In the genomic region with DNA sequence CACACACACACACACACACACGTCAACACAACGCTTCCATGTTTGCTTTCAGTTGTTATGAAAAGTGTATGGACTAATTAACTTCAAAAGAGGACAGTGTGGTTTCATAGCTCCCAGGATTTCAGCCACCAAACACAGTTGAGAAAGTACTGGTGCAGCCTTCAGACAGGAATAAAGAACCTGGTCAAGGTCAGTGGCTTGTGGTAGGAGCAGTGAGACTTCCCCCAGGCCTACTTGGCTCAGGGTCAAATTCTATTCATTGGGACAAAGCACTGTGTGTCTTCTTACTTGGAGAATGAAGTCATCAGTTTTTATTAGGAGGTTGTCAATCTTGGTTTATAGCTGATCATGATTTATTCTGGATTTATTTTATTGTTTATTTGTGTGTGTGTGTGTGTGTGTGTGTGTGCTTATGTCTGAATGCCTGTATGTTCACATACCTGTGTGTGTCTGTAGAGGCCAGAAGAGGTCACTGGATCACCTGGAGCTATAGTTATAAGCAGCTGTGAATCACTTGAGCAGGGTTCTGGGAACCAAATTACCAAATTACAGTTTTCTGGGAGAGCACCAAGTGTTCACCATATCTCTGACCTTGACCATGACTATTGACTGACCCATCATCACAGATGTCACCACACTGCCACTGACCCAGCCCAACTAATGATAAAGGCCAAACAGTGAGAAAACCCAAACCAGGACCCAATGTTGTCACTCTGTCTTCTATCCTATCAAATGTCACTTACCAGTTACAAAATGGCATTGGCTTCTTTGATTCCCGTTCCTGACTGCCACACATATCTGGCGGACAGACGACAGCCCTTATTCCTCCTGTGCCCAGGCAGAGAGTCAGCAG, we compare ENCODE assay signal across 24 mouse cellular contexts. TPM values are rescaled to one million over a fixed set of nuclear protein-coding genes. Genes with fewer than 3 reads are reported as not detected.
DNase-seq lines count a peak whose midpoint lies in the region; ATAC-seq and TF ChIP-seq lines count a peak whose summit lies in the region.
"Had no signal": no experiment of that assay in that cellular context is flagged by ENCODE, and none has a peak within 500 bp of the region (broad histone marks: within the 10 kb centered on the region; RNA-seq: fewer than 3 reads in every experiment).

No protein-coding gene starts in this region.

- 67% methylated on average over 5 of the region's 5 CpGs for whole genome bisulfite sequencing in kidney, postnatal 0 days
- WGBS in hindbrain, embryonic 12.5 days = 89% methylated on average over 5 of the region's 5 CpGs

- no peak overlapping the region for H3K9ac ChIP-seq in kidney, postnatal 0 days (ENCODE audit: low read depth, low read length)
- no peak overlapping the region for H3K9ac ChIP-seq in hindbrain, embryonic 12.5 days
- H3K9ac ChIP-seq: forebrain, postnatal 0 days; hindbrain, embryonic 14.5 days; intestine, embryonic 15.5 days; limb, embryonic 15.5 days; lung, embryonic 15.5 days had no signal

- no peaks in the 10 kb centered on the region for H3K36me3 ChIP-seq in kidney, postnatal 0 days (ENCODE audit: insufficient read depth, low read length)
- H3K36me3 ChIP-seq in hindbrain, embryonic 12.5 days = no peaks in the 10 kb centered on the region
- H3K36me3 ChIP-seq: intestine, embryonic 15.5 days; limb, embryonic 15.5 days; lung, embryonic 15.5 days had no signal

- ATAC-seq in kidney, postnatal 0 days (replicated peaks; ENCODE audit: low FRiP score, low read depth) = 0 out of 2 replicates have a peak, but pooled peaks have one; percentile 21
- peak; percentile 57 for ATAC-seq in megakaryocyte, adult 5-6 weeks (ENCODE audit: poor library complexity, severe bottlenecking)
- no peak for ATAC-seq in hindbrain, embryonic 12.5 days (ENCODE audit: low FRiP score)
- ATAC-seq: intestine, embryonic 15.5 days had no signal

- no peak for TF ChIP-seq CTCF in kidney, postnatal 0 days (IDR thresholded peaks at IDR 0.05; ENCODE audit: low read depth)

- H3K27ac ChIP-seq in kidney, postnatal 0 days = no peak overlapping the region
- no peak overlapping the region for H3K27ac ChIP-seq in hindbrain, embryonic 12.5 days
- H3K27ac ChIP-seq: gastrocnemius, adult 2 months; hindbrain, embryonic 14.5 days; intestine, embryonic 15.5 days; limb, embryonic 15.5 days; lung, embryonic 15.5 days had no signal

- H3K4me2 ChIP-seq in kidney, postnatal 0 days (ENCODE audit: low read length) = no peak overlapping the region
- H3K4me2 ChIP-seq in hindbrain, embryonic 12.5 days (replicated peaks) = no peak overlapping the region
- H3K4me2 ChIP-seq: hindbrain, embryonic 14.5 days; intestine, embryonic 15.5 days; limb, embryonic 15.5 days; lung, embryonic 15.5 days had no signal

- H3K4me1 ChIP-seq in kidney, postnatal 0 days (replicated peaks; ENCODE audit: insufficient read depth, low read length) = no peaks in the 10 kb centered on the region
- H3K4me1 ChIP-seq in hindbrain, embryonic 12.5 days = no peaks in the 10 kb centered on the region
- H3K4me1 ChIP-seq: intestine, embryonic 15.5 days; limb, embryonic 15.5 days; lung, embryonic 15.5 days had no signal

- no peaks in the 10 kb centered on the region for H3K9me3 ChIP-seq in kidney, postnatal 0 days (replicated peaks; ENCODE audit: low read length)
- H3K9me3 ChIP-seq in hindbrain, embryonic 12.5 days (replicated peaks) = no peaks in the 10 kb centered on the region
- H3K9me3 ChIP-seq: intestine, embryonic 15.5 days; limb, embryonic 15.5 days; lung, embryonic 15.5 days had no signal

- no peak overlapping the region for H3K4me3 ChIP-seq in kidney, postnatal 0 days (replicated peaks; ENCODE audit: low read depth, low read length)
- no peak overlapping the region for H3K4me3 ChIP-seq in hindbrain, embryonic 12.5 days
- H3K4me3 ChIP-seq: gastrocnemius, adult 2 months; intestine, embryonic 15.5 days; limb, embryonic 15.5 days; lung, embryonic 15.5 days had no signal

- DNase-seq in adrenal gland, adult (ENCODE audit: inconsistent age in 2 of 2, low spot score in 1 of 2) = peak; percentile 60 to 80
- DNase-seq in adrenal gland, postnatal 4 days (ENCODE audit: low spot score in 2 of 2) = no peak
- DNase-seq in kidney, postnatal 0 days (ENCODE audit: low spot score) = no peak
- no peak for DNase-seq in kidney, postnatal 4 days
- peak; percentile 16 for DNase-seq in retina, postnatal 1 day
- no peak for DNase-seq in retina, embryonic 14.5 days (ENCODE audit: low spot score)
- DNase-seq: cerebellum, adult 18-20 months; cerebellum, postnatal 36 days; forebrain, postnatal 0 days; gastrocnemius, adult 2 months; kidney, postnatal 36 days; thymus, adult 2 months had no signal

- H3K27me3 ChIP-seq in kidney, postnatal 0 days (ENCODE audit: insufficient read depth, low read length) = no peaks in the 10 kb centered on the region
- H3K27me3 ChIP-seq in hindbrain, embryonic 12.5 days = no peaks in the 10 kb centered on the region
- H3K27me3 ChIP-seq: CH12.LX; intestine, embryonic 15.5 days; limb, embryonic 15.5 days; lung, embryonic 15.5 days had no signal

RNA-seq across cellular contexts. Expression of a gene that starts 7.4 kb away (rescaled TPM):
- under 1 TPM in 1 of 2 experiments, not detected in 1; 0.54 TPM for total RNA-seq in adrenal gland, postnatal 4 days (2021)
- 0.13 and 0.15 TPM in 2 replicates for polyA plus RNA-seq in kidney, postnatal 0 days (2015; fragmentation: Nextera tagmentation; extraction: Ambion mirVana)
- total RNA-seq in megakaryocyte, adult 5-6 weeks (2015) = not detected in 2 replicates
- not detected in 2 replicates for total RNA-seq in megakaryocyte, adult 5-6 weeks (2017)
- polyA plus RNA-seq in hindbrain, embryonic 12.5 days (2016; fragmentation: Nextera tagmentation; extraction: Ambion mirVana) = 0.52 TPM in 1 of 2 replicates, not detected in the other
- total RNA-seq: CH12.LX; heart, adult 8-10 months; left cerebral cortex, postnatal 10 days had no signal
- polyA plus RNA-seq: embryonic facial prominence, embryonic 11.5 days; heart, embryonic 16.5 days; hindbrain, embryonic 14.5 days; intestine, embryonic 15.5 days; limb, embryonic 15.5 days; lung, embryonic 15.5 days; neural tube, embryonic 11.5 days had no signal

Comparison
In these comparisons a context has a peak if more than half of its experiments do, and no peak if none do; other contexts are left out.
1. DNase-seq: peak in adrenal gland, adult (2 of 2) and retina, postnatal 1 day (single experiment); none in adrenal gland, postnatal 4 days (0 of 2), kidney, postnatal 0 days (single experiment), kidney, postnatal 4 days (0 of 2) and retina, embryonic 14.5 days (single experiment).